Mouse (Mus musculus): ENCODE results near the gene C130073F10Rik. TPM values are rescaled to one million over a fixed set of nuclear protein-coding genes. Genes with fewer than 3 reads are reported as not detected.

Gene C130073F10Rik
- not detected in 2 replicates for polyA plus RNA-seq (2015; fragmentation: Nextera tagmentation; extraction: Ambion mirVana)

DNA sequence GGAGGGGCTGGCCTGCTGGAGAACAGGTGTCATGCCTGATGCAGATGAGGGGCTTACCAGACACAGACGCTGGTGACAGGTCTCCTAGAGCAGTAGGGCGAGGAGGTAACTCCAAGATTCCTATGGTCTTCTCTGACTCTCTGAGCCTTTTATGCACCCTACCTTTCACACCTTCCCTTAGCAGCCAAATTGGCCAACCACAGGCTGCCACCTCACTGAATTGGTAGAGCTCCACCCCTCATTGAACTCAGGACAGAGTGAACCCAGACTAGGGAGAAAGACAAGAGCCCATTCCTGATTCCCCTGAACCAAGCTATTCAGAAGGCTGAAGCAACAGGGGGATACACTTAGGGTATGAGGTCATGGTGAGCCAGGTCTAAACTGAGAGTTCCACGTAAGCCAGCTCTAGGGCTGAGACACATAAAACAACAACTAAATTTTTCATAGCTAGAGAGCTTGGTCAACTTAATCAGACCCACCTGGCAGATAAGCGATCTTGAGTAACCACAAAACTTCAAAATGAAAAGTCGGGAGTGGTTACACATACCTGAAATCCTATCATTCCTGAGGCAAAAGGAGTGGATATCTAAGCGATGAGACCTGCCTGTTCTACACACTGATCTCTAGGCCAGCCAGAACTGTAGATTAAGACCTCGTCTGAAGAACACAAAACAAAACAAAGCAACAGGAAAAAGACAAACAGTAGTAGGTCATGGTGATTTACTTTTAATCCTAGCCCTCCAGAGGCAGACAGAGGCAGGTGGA lies at the start of gene C130073F10Rik:
C130073F10Rik (minus strand) TSS at position 134 of the 765 bp plus-strand sequence.

DNA sequence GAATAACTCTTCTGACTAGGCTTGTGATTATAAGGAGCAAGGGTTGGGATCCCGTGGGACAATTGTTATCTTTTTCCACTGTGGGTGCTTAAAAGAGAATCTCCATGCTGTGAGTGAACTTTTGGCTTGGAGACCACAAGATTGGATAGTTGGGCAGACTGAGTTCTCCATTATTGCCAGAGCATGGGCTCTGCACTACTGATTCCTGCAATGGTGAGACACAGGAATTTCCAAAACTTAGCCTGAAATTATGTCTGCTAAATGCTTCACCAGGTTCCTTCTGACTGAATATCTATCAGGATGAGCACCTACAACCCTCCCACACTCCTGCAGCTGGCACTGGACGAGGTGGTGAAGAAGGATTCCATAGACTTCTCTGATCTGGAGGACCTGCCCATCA lies 46.5 kb upstream of the C130073F10Rik start, which contains the start of gene Gm12794:
Gm12794 (plus strand) TSS at position 301 of the 400 bp plus-strand sequence.

DNA sequence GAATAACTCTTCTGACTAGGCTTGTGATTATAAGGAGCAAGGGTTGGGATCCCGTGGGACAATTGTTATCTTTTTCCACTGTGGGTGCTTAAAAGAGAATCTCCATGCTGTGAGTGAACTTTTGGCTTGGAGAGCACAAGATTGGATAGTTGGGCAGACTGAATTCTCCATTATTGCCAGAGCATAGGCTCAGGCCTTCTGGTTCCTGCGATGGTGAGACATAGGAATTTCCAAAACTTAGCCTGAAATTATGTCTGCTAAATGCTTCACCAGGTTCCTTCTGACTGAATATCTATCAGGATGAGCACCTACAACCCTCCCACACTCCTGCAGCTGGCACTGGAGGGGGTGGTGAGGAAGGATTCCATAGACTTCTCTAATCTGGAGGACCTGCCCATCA lies 15.2 kb upstream of the C130073F10Rik start, which contains the start of gene Gm12800:
Gm12800 (plus strand) TSS at position 301 of the 400 bp plus-strand sequence.

DNA sequence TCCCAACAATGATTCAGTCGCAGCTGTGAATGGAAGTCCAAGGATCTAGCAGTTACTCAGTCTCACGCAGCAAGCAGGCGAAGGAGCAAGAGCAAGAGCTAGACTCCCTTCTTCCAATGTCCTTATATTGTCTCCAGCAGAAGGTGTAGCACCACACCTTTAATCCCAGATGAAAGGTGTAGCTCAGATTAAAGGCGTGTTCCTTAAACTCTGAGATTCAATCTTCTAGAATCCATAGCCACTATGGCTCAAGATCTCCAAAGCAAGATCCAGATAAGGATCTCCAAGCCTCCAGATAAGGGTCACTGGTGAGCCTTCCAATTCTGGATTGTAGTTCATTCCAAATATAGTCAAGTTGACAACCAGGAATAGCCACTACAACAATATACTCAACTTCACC lies 49.7 kb downstream of the C130073F10Rik start, which contains the start of gene B020004J07Rik:
B020004J07Rik (minus strand) TSS at position 101 of the 400 bp plus-strand sequence.

Other genes with a start within 250 kb of the C130073F10Rik start
- gene Leprot, start 246.1 kb downstream of the C130073F10Rik start, polyA plus RNA-seq (2015; fragmentation: Nextera tagmentation; extraction: Ambion mirVana) = 46.5 and 50.9 TPM in 2 replicates
- gene Lepr, start 176.4 kb downstream of the C130073F10Rik start, polyA plus RNA-seq (2015; fragmentation: Nextera tagmentation; extraction: Ambion mirVana) = 2.2 and 3.3 TPM in 2 replicates
- not detected in 2 replicates for gene B020004J07Rik, start 49.8 kb downstream of the C130073F10Rik start, polyA plus RNA-seq (2015; fragmentation: Nextera tagmentation; extraction: Ambion mirVana)
- gene Gm12800, start 15.3 kb upstream of the C130073F10Rik start, polyA plus RNA-seq (2015; fragmentation: Nextera tagmentation; extraction: Ambion mirVana) = not detected in 2 replicates
- gene Gm12794, start 46.6 kb upstream of the C130073F10Rik start, polyA plus RNA-seq (2015; fragmentation: Nextera tagmentation; extraction: Ambion mirVana) = not detected in 2 replicates
- not detected in 2 replicates for gene Gm12790, start 87.3 kb upstream of the C130073F10Rik start, polyA plus RNA-seq (2015; fragmentation: Nextera tagmentation; extraction: Ambion mirVana)
- gene Gm12789, start 92.8 kb upstream of the C130073F10Rik start, polyA plus RNA-seq (2015; fragmentation: Nextera tagmentation; extraction: Ambion mirVana) = not detected in 2 replicates
- 24.9 and 30.4 TPM in 2 replicates for gene Pde4b, start 193.8 kb upstream of the C130073F10Rik start, polyA plus RNA-seq (2015; fragmentation: Nextera tagmentation; extraction: Ambion mirVana)